Mouse (Mus musculus) CH12.LX (cell line): ENCODE data around the gene Lgr4. TPM values are rescaled to one million over a fixed set of nuclear protein-coding genes. Genes with fewer than 3 reads are reported as not detected.

ENCODE experiments used
- DNase-seq: peaks from one replicate; pipeline ENCODE4 v3.0.0-alpha.2; 2013; ENCODE audit errors: extremely low read depth
- H3K27ac ChIP-seq: 2 replicates; pipeline ENCODE4 v1.5.1; 2012; ENCODE audit warnings: low read depth, mild to moderate bottlenecking, control low read depth, moderate library complexity; ENCODE audit not compliant: insufficient read depth
- H3K27me3 ChIP-seq: replicated peaks from 2 replicates; pipeline ENCODE3; 2012; ENCODE audit warnings: inconsistent platforms
- H3K36me3 ChIP-seq, 2 experiments: replicated peaks in 1 of 2; 2 replicates each; pipeline versions ENCODE3 to v1.6.1; 2012; ENCODE audit warnings: inconsistent platforms in 1 of 2, low read length in 1 of 2, mild to moderate bottlenecking in 1 of 2, mixed read lengths in 1 of 2, moderate library complexity in 1 of 2; ENCODE audit not compliant: control insufficient read depth in 1 of 2, insufficient read depth in 1 of 2
- H3K4me1 ChIP-seq, 2 experiments: 2 replicates each; pipeline ENCODE4 v1.6.1; 2012; ENCODE audit warnings: inconsistent platforms in 1 of 2, moderate library complexity in 1 of 2; ENCODE audit not compliant: insufficient read depth in 2 of 2, control insufficient read depth in 1 of 2
- H3K4me2 ChIP-seq: 2 replicates; pipeline ENCODE4 v1.6.1; 2012; ENCODE audit warnings: low read depth, mild to moderate bottlenecking, control low read depth; ENCODE audit not compliant: poor library complexity, insufficient read depth, severe bottlenecking
- H3K4me3 ChIP-seq, 3 experiments: fragments of 150-350 bp in 1 of 3; sonication (generic) in 1 of 3; replicated peaks in 1 of 3; 2 replicates each; pipeline versions ENCODE3 to v1.5.1; 2011 to 2012; ENCODE audit warnings: low read depth in 2 of 3, low read length in 2 of 3, mild to moderate bottlenecking in 2 of 3, moderate library complexity in 2 of 3, control low read depth in 1 of 3, improper control_type of control experiment in 1 of 3, inconsistent platforms in 1 of 3, mixed read lengths in 1 of 3; ENCODE audit not compliant: poor library complexity in 1 of 3
- H3K79me2 ChIP-seq: replicated peaks from 2 replicates; pipeline ENCODE4 v1.6.1; 2012; ENCODE audit warnings: mild to moderate bottlenecking, moderate library complexity; ENCODE audit not compliant: control insufficient read depth, poor library complexity, insufficient read depth, severe bottlenecking; ENCODE audit errors: extremely low read depth
- H3K9ac ChIP-seq: 2 replicates; pipeline ENCODE4 v1.6.1; 2012; ENCODE audit warnings: low read depth, mild to moderate bottlenecking, control low read depth, moderate library complexity; ENCODE audit not compliant: insufficient read depth
- H3K9me3 ChIP-seq: replicated peaks from 2 replicates; pipeline ENCODE3; 2012; ENCODE audit warnings: low read length, inconsistent platforms, mixed read lengths
- BHLHE40 ChIP-seq: IDR thresholded peaks from 2 replicates; pipeline ENCODE4 v1.6.1; 2011; ENCODE audit warnings: mild to moderate bottlenecking, low read depth, low read length, improper control_type of control experiment
- EP300 ChIP-seq: IDR thresholded peaks from 2 replicates; pipeline ENCODE4 v1.6.1; 2011; ENCODE audit warnings: low read length, improper control_type of control experiment
- ETS1 ChIP-seq: conservative IDR thresholded peaks from 2 replicates; pipeline ENCODE4 v1.6.1; 2012; ENCODE audit warnings: low read depth, mild to moderate bottlenecking, inconsistent platforms, low read length, improper control_type of control experiment, moderate library complexity
- JUN ChIP-seq: IDR thresholded peaks from 2 replicates; pipeline ENCODE4 v1.6.1; 2011; ENCODE audit warnings: low read depth, mild to moderate bottlenecking, low read length, improper control_type of control experiment, moderate library complexity; ENCODE audit not compliant: insufficient read depth
- JUND ChIP-seq: conservative IDR thresholded peaks from 2 replicates; pipeline ENCODE4 v1.6.1; 2011; ENCODE audit warnings: low read depth, low read length, improper control_type of control experiment
- KAT2A ChIP-seq: IDR thresholded peaks from 2 replicates; pipeline ENCODE4 v1.6.1; 2012; ENCODE audit warnings: low read length, improper control_type of control experiment, inconsistent platforms; ENCODE audit not compliant: insufficient replicate concordance
- MAFK ChIP-seq: IDR thresholded peaks from 2 replicates; pipeline ENCODE4 v1.6.1; 2011; ENCODE audit warnings: low read length, improper control_type of control experiment; ENCODE audit not compliant: insufficient replicate concordance
- MAX ChIP-seq: IDR thresholded peaks from 2 replicates; pipeline ENCODE4 v1.6.1; 2011; ENCODE audit warnings: low read length, improper control_type of control experiment
- MAZ ChIP-seq: IDR thresholded peaks from 2 replicates; pipeline ENCODE4 v1.6.1; 2012; ENCODE audit warnings: low read depth, mild to moderate bottlenecking, inconsistent platforms, low read length, improper control_type of control experiment, moderate library complexity
- MEF2A ChIP-seq: IDR thresholded peaks from 2 replicates; pipeline ENCODE4 v1.6.1; 2014; ENCODE audit warnings: low read depth, mild to moderate bottlenecking, inconsistent platforms, low read length, improper control_type of control experiment, borderline replicate concordance
- MXI1 ChIP-seq: IDR thresholded peaks from 2 replicates; pipeline ENCODE4 v1.6.1; 2011; ENCODE audit warnings: mild to moderate bottlenecking, low read depth, low read length, improper control_type of control experiment
- MYC ChIP-seq: IDR thresholded peaks from 2 replicates; pipeline ENCODE4 v1.6.1; 2011; ENCODE audit warnings: low read depth, mild to moderate bottlenecking, improper control_type of control experiment, low read length
- PAX5 ChIP-seq: IDR thresholded peaks from 2 replicates; pipeline ENCODE4 v1.6.1; 2012; ENCODE audit warnings: low read length, inconsistent platforms, mixed read lengths
- POLR2AphosphoS2 ChIP-seq: IDR thresholded peaks from 2 replicates; pipeline ENCODE4 v1.6.1; 2011; ENCODE audit warnings: low read depth, low read length, improper control_type of control experiment
- RAD21 ChIP-seq: IDR thresholded peaks from 2 replicates; pipeline ENCODE4 v1.6.1; 2011; ENCODE audit warnings: low read depth, mild to moderate bottlenecking, low read length, improper control_type of control experiment, moderate library complexity
- RCOR1 ChIP-seq: conservative IDR thresholded peaks from 2 replicates; pipeline ENCODE4 v1.6.1; 2012; ENCODE audit warnings: low read depth, mild to moderate bottlenecking, inconsistent platforms, low read length, improper control_type of control experiment
- SMC3 ChIP-seq: IDR thresholded peaks from 2 replicates; pipeline ENCODE4 v1.6.1; 2011; ENCODE audit warnings: low read depth, low read length, improper control_type of control experiment
- TBP ChIP-seq: conservative IDR thresholded peaks from 2 replicates; pipeline ENCODE4 v1.6.1; 2011; ENCODE audit warnings: low read depth, low read length, improper control_type of control experiment
- TCF12 ChIP-seq: IDR thresholded peaks from 2 replicates; pipeline ENCODE4 v1.6.1; 2014; ENCODE audit warnings: low read depth, mild to moderate bottlenecking, inconsistent platforms, low read length, improper control_type of control experiment
- UBTF ChIP-seq: IDR thresholded peaks from 2 replicates; pipeline ENCODE4 v1.6.1; 2012; ENCODE audit warnings: low read depth, mild to moderate bottlenecking, inconsistent platforms, low read length, improper control_type of control experiment, moderate library complexity
- USF1 ChIP-seq: IDR thresholded peaks from 2 replicates; pipeline ENCODE4 v1.6.1; 2014; ENCODE audit warnings: low read depth, mild to moderate bottlenecking, inconsistent platforms, low read length, improper control_type of control experiment
- USF2 ChIP-seq: conservative IDR thresholded peaks from 2 replicates; pipeline ENCODE4 v1.6.1; 2011; ENCODE audit warnings: low read depth, low read length, improper control_type of control experiment
- ZC3H11A ChIP-seq: IDR thresholded peaks from 2 replicates; pipeline ENCODE4 v1.6.1; 2012; ENCODE audit warnings: low read depth, mild to moderate bottlenecking, inconsistent platforms, low read length, improper control_type of control experiment
- ZMIZ1 ChIP-seq: IDR thresholded peaks from 2 replicates; pipeline ENCODE4 v1.6.1; 2012; ENCODE audit warnings: low read depth, mild to moderate bottlenecking, inconsistent platforms, low read length, improper control_type of control experiment
- ZNF384 ChIP-seq: IDR thresholded peaks from 2 replicates; pipeline ENCODE4 v1.6.1; 2012; ENCODE audit warnings: low read depth, low read length, improper control_type of control experiment, inconsistent platforms
- dilution Hi-C: fragments of 300-500 bp; cut with MboI; formaldehyde crosslinking; loops from 2 replicates; pipeline ENCODE4 v1.14.3; 2020; ENCODE audit warnings: low sequenced_read_pairs; ENCODE audit not compliant: extremely low pct_unique_long_range_greater_than_20kb, extremely low pct_ligation_motif_present
- in situ Hi-C: fragments of 300-500 bp; cut with MboI; formaldehyde crosslinking; loops from 3 replicates; pipeline ENCODE4 v1.14.3; 2019; ENCODE audit warnings: low sequenced_read_pairs, low pct_ligation_motif_present, low pct_unique_long_range_greater_than_20kb, mixed read lengths
- polyA plus RNA-seq: library from polyadenylated mRNA; unstranded; fragments of >175 nt; gene quantifications from 2 replicates; pipeline ENCODE4 v1.2.1, GENCODE M21; 2012; ENCODE audit warnings: low read depth; ENCODE audit not compliant: insufficient read length
- total RNA-seq, 2 experiments: library from RNA; depleted of rRNA; stranded (reverse); fragments of 300-350 nt in 1 of 2; fragments of >200 nt in 1 of 2; gene quantifications; 2 replicates each; pipeline ENCODE4 v1.2.3; 2012 to 2014

Gene Lgr4
- total and polyA plus RNA-seq, 3 experiments = 6.1 to 11.4 (median 6.9) TPM

GRCm38 (mm10) chr2:109927876-109928275 is 10.4 kb downstream of the Lgr4 start:
- dilution Hi-C loops = no loop called here
- Histone ChIP-seq H3K27me3 (no peaks in the 10 kb centered on the region), H3K4me3 (no peak overlapping the region), H3K79me2 (no peaks in the 10 kb centered on the region), H3K27ac (no peak overlapping the region)
- in situ Hi-C loops = no loop called here
- TF ChIP-seq POLR2AphosphoS2 (no peak), ZNF384 (no peak), SMC3 (no peak), USF1 (no peak), USF2 (no peak), MXI1 (no peak), MYC (no peak), ZC3H11A (no peak), MAX (no peak), RAD21 (no peak), MAFK (no peak), RCOR1 (no peak)
- TF ChIP-seq, all 38 proteins: peak for 0
- H3K9ac ChIP-seq = no peak overlapping the region
- H3K4me2 ChIP-seq = no peak overlapping the region
- H3K4me1 ChIP-seq = no peaks in the 10 kb centered on the region
- no peaks in the 10 kb centered on the region for H3K9me3 ChIP-seq
- no peak for DNase-seq
- H3K36me3 ChIP-seq = peaks cover 0 to 22% of the 10 kb centered on the region in 2 experiments

DNA sequence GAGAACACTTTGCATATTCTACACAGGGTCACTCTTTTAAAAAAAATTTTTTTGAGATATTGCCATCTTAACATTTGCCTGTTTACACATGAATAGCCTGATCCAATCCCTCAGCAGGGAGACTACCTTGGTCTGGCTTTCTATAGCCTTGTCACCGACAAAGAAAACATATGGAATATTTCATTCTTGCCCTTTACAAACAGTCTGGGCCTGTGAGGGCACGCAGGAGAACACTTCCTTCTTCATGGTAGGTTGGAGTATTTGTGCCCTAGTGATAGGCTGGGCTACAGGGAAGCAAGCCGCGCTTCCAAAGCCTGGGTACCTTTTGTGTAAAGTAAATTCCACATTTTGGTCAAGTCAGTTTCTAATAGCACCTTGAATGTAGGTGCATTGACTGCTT is 11.3 kb downstream of the Lgr4 start:
- Histone ChIP-seq H3K79me2 (no peaks in the 10 kb centered on the region), H3K9ac (no peak overlapping the region), H3K4me2 (no peak overlapping the region), H3K36me3 (peaks cover 0 to 24% of the 10 kb centered on the region in 2 experiments), H3K4me3 (no peak overlapping the region), H3K27me3 (no peaks in the 10 kb centered on the region), H3K27ac (no peak overlapping the region), H3K9me3 (no peaks in the 10 kb centered on the region), H3K4me1 (no peaks in the 10 kb centered on the region)
- no peak for DNase-seq
- dilution Hi-C loops (no loop called here), in situ Hi-C loops (no loop called here)
- TF ChIP-seq KAT2A (no peak), MAZ (no peak), JUND (no peak)

- DNase-seq = no peak
- H3K4me3 ChIP-seq = no peak overlapping the region
- no peaks in the 10 kb centered on the region for H3K27me3 ChIP-seq
- H3K27ac ChIP-seq = no peak overlapping the region
- H3K4me2 ChIP-seq = no peak overlapping the region
- no peaks in the 10 kb centered on the region for H3K4me1 ChIP-seq
- in situ Hi-C loops (no loop called here), dilution Hi-C loops (no loop called here)
- H3K9ac ChIP-seq = no peak overlapping the region
- peaks cover 0 to 26% of the 10 kb centered on the region in 2 experiments for H3K36me3 ChIP-seq
- no peaks in the 10 kb centered on the region for H3K9me3 ChIP-seq
- no peaks in the 10 kb centered on the region for H3K79me2 ChIP-seq
- TF ChIP-seq JUN (no peak), POLR2AphosphoS2 (no peak), RCOR1 (no peak), ETS1 (no peak), PAX5 (no peak), ZMIZ1 (no peak), BHLHE40 (no peak), JUND (no peak), KAT2A (no peak), MAZ (no peak), ZC3H11A (no peak), MXI1 (no peak), TCF12 (no peak), EP300 (no peak), MEF2A (no peak), ZNF384 (no peak), MYC (no peak), UBTF (no peak), TBP (no peak)
Observed at GRCm38 (mm10) chr2:109929256-109929655, 11.8 kb downstream of the Lgr4 start.
